Mouse (Mus musculus): ENCODE measurements around the gene Sdf2. TPM values are rescaled to one million over a fixed set of nuclear protein-coding genes. Genes with fewer than 3 reads are reported as not detected.
A peak's percentile ranks its signal among the peaks of the same experiment; 100 is the strongest.
"Not testable (repeated sequence)": the region's sequence is repeated elsewhere in the genome, so short reads cannot be mapped to it uniquely, and the experiment has no call there.

Gene Sdf2
- total and polyA plus RNA-seq, 3 experiments: 61.4 to 119 (median 93.0) TPM

- Histone ChIP-seq H3K27ac (ENCODE audit: insufficient read depth, low read depth) (no peak overlapping the region), H3K4me1 (ENCODE audit: control insufficient read depth in 1 of 2, insufficient read depth in 2 of 2) (no peaks in the 10 kb centered on the region), H3K79me2 (replicated peaks; ENCODE audit: control insufficient read depth, extremely low read depth, insufficient read depth, poor library complexity, severe bottlenecking) (peaks cover 6% of the 10 kb centered on the region; the same call in 1 of the 2 replicates), H3K4me2 (ENCODE audit: insufficient read depth, low read depth, poor library complexity, severe bottlenecking) (no peak overlapping the region), H3K9me3 (replicated peaks; ENCODE audit: low read length) (no peaks in the 10 kb centered on the region), H3K4me3 (replicated peaks in 1 of 3; ENCODE audit: low read depth in 2 of 3, low read length in 2 of 3, poor library complexity in 1 of 3) (no peak overlapping the region), H3K27me3 (replicated peaks) (no peaks in the 10 kb centered on the region), H3K36me3 (replicated peaks in 1 of 2; ENCODE audit: control insufficient read depth in 1 of 2, insufficient read depth in 1 of 2, low read length in 1 of 2) (peaks cover 87 to 97% of the 10 kb centered on the region in 2 experiments), H3K9ac (ENCODE audit: insufficient read depth, low read depth) (no peak overlapping the region)
- in situ Hi-C loops (cut with MboI; ENCODE audit: low pct_ligation_motif_present, low pct_unique_long_range_greater_than_20kb, low sequenced_read_pairs) (no loop called here), dilution Hi-C loops (cut with MboI; ENCODE audit: extremely low pct_ligation_motif_present, extremely low pct_unique_long_range_greater_than_20kb, low sequenced_read_pairs) (no loop called here)
- no peak for DNase-seq (ENCODE audit: extremely low read depth)
- TF ChIP-seq TCF12 (IDR thresholded peaks at IDR 0.05; ENCODE audit: low read depth, low read length) (no peak), IRF4 (IDR thresholded peaks at IDR 0.05; ENCODE audit: low read depth, low read length) (no peak), JUND (conservative IDR thresholded peaks at IDR 0.05; ENCODE audit: low read depth, low read length) (no peak), NELFE (IDR thresholded peaks at IDR 0.05; ENCODE audit: low read depth, low read length) (no peak), HCFC1 (IDR thresholded peaks at IDR 0.05; ENCODE audit: low read depth, low read length) (no peak), SMC3 (IDR thresholded peaks at IDR 0.05; ENCODE audit: low read depth, low read length) (no peak), KAT2A (IDR thresholded peaks at IDR 0.05; ENCODE audit: insufficient replicate concordance, low read length) (no peak), ZMIZ1 (IDR thresholded peaks at IDR 0.05; ENCODE audit: low read depth, low read length) (no peak), ZNF384 (IDR thresholded peaks at IDR 0.05; ENCODE audit: low read depth, low read length) (no peak), MYC (IDR thresholded peaks at IDR 0.05; ENCODE audit: low read depth, low read length) (no peak), USF1 (IDR thresholded peaks at IDR 0.05; ENCODE audit: low read depth, low read length) (no peak), PAX5 (IDR thresholded peaks at IDR 0.05; ENCODE audit: low read length) (no peak), MAX (IDR thresholded peaks at IDR 0.05; ENCODE audit: low read length) (no peak), GABPA (IDR thresholded peaks at IDR 0.05; ENCODE audit: insufficient replicate concordance, low read depth, low read length) (no peak), BHLHE40 (IDR thresholded peaks at IDR 0.05; ENCODE audit: low read depth, low read length) (no peak), TBP (conservative IDR thresholded peaks at IDR 0.05; ENCODE audit: low read depth, low read length) (no peak), SIN3A (IDR thresholded peaks at IDR 0.05; ENCODE audit: low read length) (no peak)
These were observed 30.1 kb downstream of the Sdf2 start for GRCm38 (mm10) chr11:78275596-78275995.

GRCm38 (mm10) chr11:78276169-78276568 is 30.6 kb downstream of the Sdf2 start:
- H3K4me1 ChIP-seq (ENCODE audit: control insufficient read depth in 1 of 2, insufficient read depth in 2 of 2); H3K79me2 ChIP-seq (replicated peaks; ENCODE audit: control insufficient read depth, extremely low read depth, insufficient read depth, poor library complexity, severe bottlenecking); in situ Hi-C loops (cut with MboI; ENCODE audit: low pct_ligation_motif_present, low pct_unique_long_range_greater_than_20kb, low sequenced_read_pairs); H3K4me2 ChIP-seq (ENCODE audit: insufficient read depth, low read depth, poor library complexity, severe bottlenecking); H3K9ac ChIP-seq (ENCODE audit: insufficient read depth, low read depth); H3K4me3 ChIP-seq (replicated peaks in 1 of 3; ENCODE audit: low read depth in 2 of 3, low read length in 2 of 3, poor library complexity in 1 of 3); H3K27ac ChIP-seq (ENCODE audit: insufficient read depth, low read depth); H3K9me3 ChIP-seq (replicated peaks; ENCODE audit: low read length); dilution Hi-C loops (cut with MboI; ENCODE audit: extremely low pct_ligation_motif_present, extremely low pct_unique_long_range_greater_than_20kb, low sequenced_read_pairs); H3K27me3 ChIP-seq (replicated peaks): not testable (repeated sequence)
- peak; percentile 43 for DNase-seq (ENCODE audit: extremely low read depth)
- peak; percentile 45; the same call in 1 of the 2 replicates for TF ChIP-seq ZNF384 (IDR thresholded peaks at IDR 0.05; ENCODE audit: low read depth, low read length)
- TF ChIP-seq RAD21 (IDR thresholded peaks at IDR 0.05; ENCODE audit: low read depth, low read length): peak; percentile 15
- peak in 1 of 2 experiments; percentile 53; a peak in 2 of 4 replicates for TF ChIP-seq CTCF (conservative IDR thresholded peaks at IDR 0.05 in 1 of 2, IDR thresholded peaks at IDR 0.05 in 1 of 2; ENCODE audit: low read depth in 2 of 2, low read length in 2 of 2)
- TF ChIP-seq SMC3 (IDR thresholded peaks at IDR 0.05; ENCODE audit: low read depth, low read length): peak; percentile 8; the same call in 1 of the 2 replicates
- H3K36me3 ChIP-seq (replicated peaks in 1 of 2; ENCODE audit: control insufficient read depth in 1 of 2, insufficient read depth in 1 of 2, low read length in 1 of 2): peaks cover 88 to 97% of the 10 kb centered on the region in 2 experiments

Measured in CH12.LX (cell line).